Mouse (Mus musculus) A20 (cell line): Measurements from ENCODE around the gene Nxf1.

Source experiments
- DNase-seq: peaks from one replicate; pipeline ENCODE4 v3.0.0-alpha.2; 2011; ENCODE audit warnings: low read depth, low spot score

Nxf1 gene

GRCm38 (mm10) chr19:8756635-8757387 is at the start of gene Nxf1:
Nxf1 (plus strand) TSS chr19:8757073.
- DNase-seq, result peak; percentile 98

DNA sequence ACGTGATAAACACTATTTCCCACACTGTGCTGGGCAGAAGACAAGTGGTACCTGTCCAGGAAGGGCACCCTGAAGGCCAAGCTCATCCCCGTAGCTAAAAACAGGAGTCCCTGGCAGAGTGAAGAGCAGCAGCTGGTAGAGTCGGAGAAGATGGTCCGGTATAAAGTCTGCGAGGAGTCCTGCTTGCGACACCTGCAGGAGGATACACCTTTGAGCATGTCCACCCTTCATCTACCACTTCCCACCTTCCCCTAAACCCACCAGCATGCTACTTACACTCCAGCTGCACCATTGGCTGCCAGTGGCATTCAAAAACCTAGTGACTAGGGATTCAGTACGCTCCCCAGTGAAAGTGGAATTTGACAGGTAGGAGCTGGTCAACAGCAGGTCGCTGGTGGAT is 47.9 kb upstream of the Nxf1 start:
- no peak for DNase-seq

GRCm38 (mm10) chr19:8710057-8710456 is 46.8 kb upstream of the Nxf1 start:
- DNase-seq, result no peak

DNA sequence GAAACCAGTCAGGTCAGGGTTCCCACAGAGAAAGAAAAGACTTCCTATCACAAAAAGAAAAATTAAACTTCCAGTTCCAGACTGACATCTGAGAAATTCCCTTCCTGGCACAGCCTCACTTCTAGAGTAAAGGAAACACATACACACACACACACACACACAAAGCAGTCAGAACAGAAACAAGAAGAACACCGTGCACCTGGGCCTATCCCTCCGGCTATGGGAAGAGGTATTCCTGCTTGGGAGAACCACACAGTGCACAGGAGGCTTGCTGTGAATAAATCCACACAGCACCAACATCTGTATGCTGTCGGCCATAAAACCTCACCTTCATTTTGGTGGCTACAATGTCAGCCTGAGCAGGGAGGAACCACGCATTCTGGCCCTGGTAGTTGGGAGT is 45.4 kb upstream of the Nxf1 start:
- no peak for DNase-seq

GRCm38 (mm10) chr19:8711949-8712869 is 44.7 kb upstream of the Nxf1 start:
- peak; percentile 83 for DNase-seq

GRCm38 (mm10) chr19:8712870-8713305 is 44.0 kb upstream of the Nxf1 start:
- peak; percentile 90 for DNase-seq

DNA sequence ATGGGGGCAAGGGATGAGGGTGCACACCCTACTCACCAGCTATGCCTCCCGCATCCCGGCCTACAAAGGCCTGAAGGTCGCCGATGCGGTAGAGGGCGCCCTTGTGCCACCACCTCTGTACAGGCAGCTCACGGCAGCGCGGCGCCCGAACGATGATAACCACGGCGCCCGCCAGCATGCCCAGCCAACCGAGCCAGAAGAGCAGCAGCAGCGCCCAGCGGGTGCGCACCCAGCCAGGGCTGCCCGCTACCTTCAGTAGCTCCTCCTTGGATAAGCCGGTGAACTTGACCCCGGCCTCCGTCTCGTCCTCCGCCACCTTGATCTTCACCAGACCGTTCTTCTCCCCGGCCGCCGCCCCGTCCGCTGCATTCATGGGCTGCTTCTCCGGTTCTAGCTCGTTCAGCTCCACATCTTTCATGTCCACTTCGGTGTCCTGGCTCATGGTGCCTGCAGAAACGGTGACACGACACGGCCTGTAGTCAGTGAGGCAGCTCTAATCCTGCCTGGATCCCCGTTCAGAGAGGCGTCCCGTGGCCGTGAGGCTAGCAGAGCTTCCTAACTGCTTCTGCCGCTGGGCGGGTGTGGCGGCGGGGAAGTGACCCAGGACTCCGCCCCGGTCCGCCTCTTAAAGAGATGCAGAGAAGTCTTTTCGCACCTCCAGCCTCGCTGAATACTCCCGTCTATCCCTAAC is 43.4 kb upstream of the Nxf1 start:
- peak; percentile 96 for DNase-seq

GRCm38 (mm10) chr19:8713997-8714652 is 42.7 kb upstream of the Nxf1 start:
- peak; percentile 88 for DNase-seq

- peak; percentile 58 for DNase-seq
Observed at GRCm38 (mm10) chr19:8714653-8715481, 42.0 kb upstream of the Nxf1 start.

DNA sequence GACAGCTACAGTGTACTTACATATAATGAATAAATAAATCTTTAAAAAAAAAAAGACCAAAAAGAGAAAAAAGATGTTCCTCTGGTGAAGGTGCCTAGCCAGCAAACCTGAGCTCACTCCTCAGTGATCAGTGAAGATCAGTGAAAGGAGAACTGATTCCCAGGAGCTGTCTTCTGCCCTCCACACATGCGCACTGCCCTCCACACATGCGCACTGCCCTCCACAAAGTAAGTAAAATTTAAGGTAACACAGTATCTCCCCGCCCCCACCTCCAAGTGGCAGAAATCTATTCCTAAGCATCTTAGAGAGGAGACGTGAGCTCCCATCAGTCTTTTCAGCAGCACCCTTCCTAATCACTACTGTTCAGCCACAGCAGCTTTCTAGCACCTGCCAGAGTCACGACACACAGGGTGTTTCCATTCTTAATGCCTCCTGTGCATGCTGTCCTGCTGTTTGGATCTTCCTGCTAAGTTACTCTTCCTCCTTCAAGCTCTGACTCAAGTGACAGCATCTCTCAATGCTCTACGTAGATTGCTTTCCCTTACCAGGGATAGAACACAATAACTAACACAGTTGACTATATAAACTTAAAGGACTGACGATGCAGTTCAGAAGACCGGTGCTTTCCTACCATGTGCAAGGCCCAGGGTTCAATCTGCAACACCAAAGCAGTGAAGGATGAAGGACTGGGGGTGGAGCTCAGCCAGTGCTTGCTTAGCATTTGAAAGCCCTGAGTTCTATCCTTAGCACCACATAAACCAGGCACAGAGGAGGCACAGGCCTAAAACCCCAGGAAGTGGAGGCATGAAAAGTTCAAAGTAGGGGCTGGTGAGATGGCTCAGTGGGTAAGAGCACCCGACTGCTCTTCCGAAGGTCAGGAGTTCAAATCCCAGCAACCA is 40.8 kb upstream of the Nxf1 start:
- DNase-seq, result peak; percentile 93

DNA sequence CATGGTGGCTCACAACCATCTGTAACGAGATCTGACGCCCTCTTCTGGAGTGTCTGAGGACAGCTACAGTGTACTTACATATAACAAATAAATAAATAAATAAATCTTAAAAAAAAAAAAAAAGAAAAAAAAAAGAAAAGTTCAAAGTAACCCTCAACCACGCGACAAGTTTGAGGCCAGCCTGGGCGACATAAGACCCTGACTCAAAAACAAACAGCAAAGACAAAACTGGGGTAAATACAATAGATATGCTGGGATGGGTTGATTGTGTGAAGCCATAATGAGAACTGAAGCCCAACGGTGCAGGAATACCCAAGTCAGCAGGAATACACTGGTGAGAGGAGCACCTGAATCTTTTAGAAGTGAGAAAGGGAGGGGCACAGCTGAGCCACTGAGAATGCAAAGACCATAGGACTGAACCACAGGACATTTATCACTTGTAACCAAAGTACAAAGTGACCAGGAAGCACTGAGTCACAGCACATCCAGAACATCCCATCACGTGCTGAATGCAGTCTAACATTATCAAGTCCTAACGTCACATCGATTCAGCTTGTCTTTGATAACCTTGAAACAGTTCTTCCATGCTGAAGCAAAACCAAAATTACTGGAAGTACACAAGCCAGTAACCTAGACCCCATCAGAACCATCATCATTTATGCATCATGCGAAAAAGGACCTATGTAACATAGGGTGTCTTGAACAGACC is 40.0 kb upstream of the Nxf1 start:
- no peak for DNase-seq

- DNase-seq, result peak; percentile 89
Observed at GRCm38 (mm10) chr19:8718357-8718756, 38.5 kb upstream of the Nxf1 start.

DNA sequence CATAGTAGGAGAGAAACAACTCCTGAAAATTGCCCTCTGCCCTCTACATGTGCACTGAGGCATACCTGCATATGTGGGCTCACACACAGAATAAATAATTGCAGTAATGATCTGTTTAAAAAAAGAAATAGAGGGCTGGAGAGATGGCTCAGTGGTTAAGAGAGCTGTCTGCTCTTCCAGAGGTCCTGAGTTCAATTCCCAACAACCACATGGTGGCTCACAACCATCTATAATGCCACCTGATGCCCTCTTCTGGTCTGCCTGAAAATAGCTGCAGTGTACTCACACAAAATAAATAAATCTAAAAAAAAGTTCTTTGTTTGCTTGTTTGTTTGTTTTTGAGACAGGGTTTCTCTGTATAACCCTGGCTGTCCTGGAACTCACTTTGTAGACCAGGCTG is 37.8 kb upstream of the Nxf1 start:
- DNase-seq, result peak; percentile 60

DNA sequence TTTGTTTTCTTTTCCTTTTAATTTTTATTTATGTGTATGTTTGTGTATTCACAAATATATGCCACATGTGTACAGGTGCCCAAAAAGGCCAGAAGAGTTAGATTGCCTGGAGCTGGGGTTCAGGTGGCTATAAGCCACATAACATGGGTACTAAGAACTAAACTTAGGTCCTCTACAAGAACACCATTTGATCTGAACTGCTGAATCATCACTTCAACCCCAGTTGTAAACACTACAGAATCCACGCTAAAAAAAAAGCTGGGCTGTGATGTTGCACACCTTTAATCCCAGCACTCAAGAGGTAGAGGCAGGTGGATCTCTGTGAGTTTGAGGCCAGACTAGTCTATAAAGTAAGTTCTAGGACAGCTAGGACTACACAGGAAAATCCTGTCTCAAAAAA is 35.5 kb upstream of the Nxf1 start:
- DNase-seq, result no peak

GRCm38 (mm10) chr19:8722021-8722420 is 34.9 kb upstream of the Nxf1 start:
- peak; percentile 26 for DNase-seq

GRCm38 (mm10) chr19:8722559-8722906 is 34.3 kb upstream of the Nxf1 start:
- no peak for DNase-seq

GRCm38 (mm10) chr19:8722907-8723573 is 33.8 kb upstream of the Nxf1 start, which contains the start of gene Slc3a2:
Slc3a2 (minus strand) TSS chr19:8723369.
- peak; percentile 98 for DNase-seq

DNA sequence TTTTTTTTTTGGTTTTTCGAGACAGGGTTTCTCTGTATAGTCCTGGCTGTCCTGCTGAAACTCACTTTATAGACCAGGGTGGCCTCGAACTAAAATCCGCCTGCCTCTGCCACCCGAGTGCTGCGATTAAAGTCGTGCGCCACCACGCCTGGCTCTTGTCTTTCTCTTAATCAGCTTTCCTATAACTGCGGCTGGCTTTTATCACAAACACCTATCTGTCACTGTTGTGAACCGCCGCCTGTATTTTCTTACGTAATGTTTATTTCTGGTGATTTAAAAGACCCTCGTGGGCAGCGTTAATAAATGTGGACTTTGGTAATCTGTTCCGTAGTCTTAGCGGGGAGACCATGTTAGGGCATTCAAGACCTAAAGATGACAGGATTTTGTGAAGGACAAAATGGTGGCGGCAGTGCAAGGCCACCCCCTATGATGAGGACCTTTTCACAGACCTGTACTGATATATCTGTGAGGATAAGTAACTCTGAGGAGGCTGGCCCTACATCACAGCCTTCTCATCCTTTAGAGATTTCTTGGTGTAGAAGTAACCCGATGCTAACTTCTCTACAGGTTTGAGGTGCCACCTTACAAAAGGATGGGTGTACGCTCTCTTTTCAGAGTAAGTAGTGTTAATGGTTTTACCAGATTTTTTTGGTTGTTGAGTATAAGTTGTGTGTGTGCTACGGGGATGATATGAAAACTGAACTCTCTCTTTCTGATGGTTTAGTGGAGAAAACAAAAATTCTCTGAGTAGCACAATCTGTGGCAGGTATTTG is 33.1 kb upstream of the Nxf1 start:
- DNase-seq, result no peak
